Mouse (Mus musculus) CH12.LX (cell line): Measurements from ENCODE around the gene Siah3. TPM values are rescaled to one million over a fixed set of nuclear protein-coding genes. Genes with fewer than 3 reads are reported as not detected.
"Not testable (repeated sequence)": the region's sequence is repeated elsewhere in the genome, so short reads cannot be mapped to it uniquely, and the experiment has no call there.

Experiments
- DNase-seq: peaks from one replicate; pipeline ENCODE4 v3.0.0-alpha.2; 2013; ENCODE audit errors: extremely low read depth
- H3K27ac ChIP-seq: 2 replicates; pipeline ENCODE4 v1.5.1; 2012; ENCODE audit warnings: low read depth, mild to moderate bottlenecking, control low read depth, moderate library complexity; ENCODE audit not compliant: insufficient read depth
- H3K27me3 ChIP-seq: replicated peaks from 2 replicates; pipeline ENCODE3; 2012; ENCODE audit warnings: inconsistent platforms
- H3K36me3 ChIP-seq, 2 experiments: replicated peaks in 1 of 2; 2 replicates each; pipeline versions ENCODE3 to v1.6.1; 2012; ENCODE audit warnings: inconsistent platforms in 1 of 2, low read length in 1 of 2, mild to moderate bottlenecking in 1 of 2, mixed read lengths in 1 of 2, moderate library complexity in 1 of 2; ENCODE audit not compliant: control insufficient read depth in 1 of 2, insufficient read depth in 1 of 2
- H3K4me1 ChIP-seq, 2 experiments: 2 replicates each; pipeline ENCODE4 v1.6.1; 2012; ENCODE audit warnings: inconsistent platforms in 1 of 2, moderate library complexity in 1 of 2; ENCODE audit not compliant: insufficient read depth in 2 of 2, control insufficient read depth in 1 of 2
- H3K4me2 ChIP-seq: 2 replicates; pipeline ENCODE4 v1.6.1; 2012; ENCODE audit warnings: low read depth, mild to moderate bottlenecking, control low read depth; ENCODE audit not compliant: poor library complexity, insufficient read depth, severe bottlenecking
- H3K4me3 ChIP-seq, 3 experiments: fragments of 150-350 bp in 1 of 3; sonication (generic) in 1 of 3; replicated peaks in 1 of 3; 2 replicates each; pipeline versions ENCODE3 to v1.5.1; 2011 to 2012; ENCODE audit warnings: low read depth in 2 of 3, low read length in 2 of 3, mild to moderate bottlenecking in 2 of 3, moderate library complexity in 2 of 3, control low read depth in 1 of 3, improper control_type of control experiment in 1 of 3, inconsistent platforms in 1 of 3, mixed read lengths in 1 of 3; ENCODE audit not compliant: poor library complexity in 1 of 3
- H3K79me2 ChIP-seq: replicated peaks from 2 replicates; pipeline ENCODE4 v1.6.1; 2012; ENCODE audit warnings: mild to moderate bottlenecking, moderate library complexity; ENCODE audit not compliant: control insufficient read depth, poor library complexity, insufficient read depth, severe bottlenecking; ENCODE audit errors: extremely low read depth
- H3K9ac ChIP-seq: 2 replicates; pipeline ENCODE4 v1.6.1; 2012; ENCODE audit warnings: low read depth, mild to moderate bottlenecking, control low read depth, moderate library complexity; ENCODE audit not compliant: insufficient read depth
- H3K9me3 ChIP-seq: replicated peaks from 2 replicates; pipeline ENCODE3; 2012; ENCODE audit warnings: low read length, inconsistent platforms, mixed read lengths
- CHD1 ChIP-seq: IDR thresholded peaks from 2 replicates; pipeline ENCODE4 v1.6.1; 2012; ENCODE audit warnings: low read depth, low read length, improper control_type of control experiment, inconsistent platforms
- CHD2 ChIP-seq: IDR thresholded peaks from 2 replicates; pipeline ENCODE4 v1.6.1; 2011; ENCODE audit warnings: low read length, improper control_type of control experiment
- CTCF ChIP-seq, 2 experiments: IDR thresholded peaks in 1 of 2; conservative IDR thresholded peaks in 1 of 2; 2 replicates each; pipeline ENCODE4 v1.5.1; 2011 to 2012; ENCODE audit warnings: low read depth in 2 of 2, low read length in 2 of 2, improper control_type of control experiment in 1 of 2, inconsistent platforms in 1 of 2, mild to moderate bottlenecking in 1 of 2, moderate library complexity in 1 of 2
- E2F4 ChIP-seq: IDR thresholded peaks from 2 replicates; pipeline ENCODE4 v1.6.1; 2011; ENCODE audit warnings: low read depth, low read length, improper control_type of control experiment; ENCODE audit not compliant: insufficient replicate concordance
- EP300 ChIP-seq: IDR thresholded peaks from 2 replicates; pipeline ENCODE4 v1.6.1; 2011; ENCODE audit warnings: low read length, improper control_type of control experiment
- GABPA ChIP-seq: IDR thresholded peaks from 2 replicates; pipeline ENCODE4 v1.6.1; 2012; ENCODE audit warnings: low read depth, low read length, improper control_type of control experiment, inconsistent platforms; ENCODE audit not compliant: insufficient replicate concordance
- HCFC1 ChIP-seq: IDR thresholded peaks from 2 replicates; pipeline ENCODE4 v1.6.1; 2012; ENCODE audit warnings: low read depth, mild to moderate bottlenecking, inconsistent platforms, low read length, improper control_type of control experiment
- IRF4 ChIP-seq: IDR thresholded peaks from 2 replicates; pipeline ENCODE4 v1.6.1; 2014; ENCODE audit warnings: low read depth, mild to moderate bottlenecking, inconsistent platforms, low read length, improper control_type of control experiment
- JUND ChIP-seq: conservative IDR thresholded peaks from 2 replicates; pipeline ENCODE4 v1.6.1; 2011; ENCODE audit warnings: low read depth, low read length, improper control_type of control experiment
- KAT2A ChIP-seq: IDR thresholded peaks from 2 replicates; pipeline ENCODE4 v1.6.1; 2012; ENCODE audit warnings: low read length, improper control_type of control experiment, inconsistent platforms; ENCODE audit not compliant: insufficient replicate concordance
- MAFK ChIP-seq: IDR thresholded peaks from 2 replicates; pipeline ENCODE4 v1.6.1; 2011; ENCODE audit warnings: low read length, improper control_type of control experiment; ENCODE audit not compliant: insufficient replicate concordance
- MAX ChIP-seq: IDR thresholded peaks from 2 replicates; pipeline ENCODE4 v1.6.1; 2011; ENCODE audit warnings: low read length, improper control_type of control experiment
- MEF2A ChIP-seq: IDR thresholded peaks from 2 replicates; pipeline ENCODE4 v1.6.1; 2014; ENCODE audit warnings: low read depth, mild to moderate bottlenecking, inconsistent platforms, low read length, improper control_type of control experiment, borderline replicate concordance
- MXI1 ChIP-seq: IDR thresholded peaks from 2 replicates; pipeline ENCODE4 v1.6.1; 2011; ENCODE audit warnings: mild to moderate bottlenecking, low read depth, low read length, improper control_type of control experiment
- MYC ChIP-seq: IDR thresholded peaks from 2 replicates; pipeline ENCODE4 v1.6.1; 2011; ENCODE audit warnings: low read depth, mild to moderate bottlenecking, improper control_type of control experiment, low read length
- NELFE ChIP-seq: IDR thresholded peaks from 2 replicates; pipeline ENCODE4 v1.6.1; 2011; ENCODE audit warnings: low read depth, low read length, improper control_type of control experiment
- PAX5 ChIP-seq: IDR thresholded peaks from 2 replicates; pipeline ENCODE4 v1.6.1; 2012; ENCODE audit warnings: low read length, inconsistent platforms, mixed read lengths
- POLR2A ChIP-seq: IDR thresholded peaks from 2 replicates; pipeline ENCODE4 v1.6.1; 2011; ENCODE audit warnings: low read depth, mild to moderate bottlenecking, improper control_type of control experiment, low read length
- POLR2AphosphoS2 ChIP-seq: IDR thresholded peaks from 2 replicates; pipeline ENCODE4 v1.6.1; 2011; ENCODE audit warnings: low read depth, low read length, improper control_type of control experiment
- TBP ChIP-seq: conservative IDR thresholded peaks from 2 replicates; pipeline ENCODE4 v1.6.1; 2011; ENCODE audit warnings: low read depth, low read length, improper control_type of control experiment
- TCF12 ChIP-seq: IDR thresholded peaks from 2 replicates; pipeline ENCODE4 v1.6.1; 2014; ENCODE audit warnings: low read depth, mild to moderate bottlenecking, inconsistent platforms, low read length, improper control_type of control experiment
- UBTF ChIP-seq: IDR thresholded peaks from 2 replicates; pipeline ENCODE4 v1.6.1; 2012; ENCODE audit warnings: low read depth, mild to moderate bottlenecking, inconsistent platforms, low read length, improper control_type of control experiment, moderate library complexity
- USF1 ChIP-seq: IDR thresholded peaks from 2 replicates; pipeline ENCODE4 v1.6.1; 2014; ENCODE audit warnings: low read depth, mild to moderate bottlenecking, inconsistent platforms, low read length, improper control_type of control experiment
- ZKSCAN1 ChIP-seq: IDR thresholded peaks from 2 replicates; pipeline ENCODE4 v1.6.1; 2012; ENCODE audit warnings: low read depth, inconsistent platforms, low read length, improper control_type of control experiment, borderline replicate concordance
- ZMIZ1 ChIP-seq: IDR thresholded peaks from 2 replicates; pipeline ENCODE4 v1.6.1; 2012; ENCODE audit warnings: low read depth, mild to moderate bottlenecking, inconsistent platforms, low read length, improper control_type of control experiment
- ZNF384 ChIP-seq: IDR thresholded peaks from 2 replicates; pipeline ENCODE4 v1.6.1; 2012; ENCODE audit warnings: low read depth, low read length, improper control_type of control experiment, inconsistent platforms
- dilution Hi-C: fragments of 300-500 bp; cut with MboI; formaldehyde crosslinking; loops from 2 replicates; pipeline ENCODE4 v1.14.3; 2020; ENCODE audit warnings: low sequenced_read_pairs; ENCODE audit not compliant: extremely low pct_unique_long_range_greater_than_20kb, extremely low pct_ligation_motif_present
- in situ Hi-C: fragments of 300-500 bp; cut with MboI; formaldehyde crosslinking; loops from 3 replicates; pipeline ENCODE4 v1.14.3; 2019; ENCODE audit warnings: low sequenced_read_pairs, low pct_ligation_motif_present, low pct_unique_long_range_greater_than_20kb, mixed read lengths
- polyA plus RNA-seq: library from polyadenylated mRNA; unstranded; fragments of >175 nt; gene quantifications from 2 replicates; pipeline ENCODE4 v1.2.1, GENCODE M21; 2012; ENCODE audit warnings: low read depth; ENCODE audit not compliant: insufficient read length
- total RNA-seq, 2 experiments: library from RNA; depleted of rRNA; stranded (reverse); fragments of 300-350 nt in 1 of 2; fragments of >200 nt in 1 of 2; gene quantifications; 2 replicates each; pipeline ENCODE4 v1.2.3; 2012 to 2014

Gene Siah3
- total and polyA plus RNA-seq, 3 experiments: not detected

DNA sequence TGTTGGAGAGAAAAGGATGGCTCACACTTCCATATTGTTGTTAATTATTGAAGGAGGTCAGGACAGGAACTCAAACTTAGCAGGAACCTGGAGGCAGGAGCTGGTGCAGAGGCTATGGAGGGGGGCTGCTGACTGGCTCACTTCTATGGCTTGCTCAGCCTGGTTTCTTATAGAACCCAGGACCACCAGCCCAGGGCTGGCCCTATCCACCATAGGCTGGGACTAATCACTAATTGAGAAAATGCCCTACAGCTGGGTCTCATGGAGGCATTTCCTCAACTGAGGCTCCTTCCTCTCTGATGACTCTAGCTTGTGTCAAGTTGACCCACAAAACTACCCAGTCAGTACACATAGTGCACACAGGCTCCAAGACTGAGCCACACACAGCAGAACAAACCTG is 9.5 kb upstream of the Siah3 start:
- H3K4me3 ChIP-seq, H3K27me3 ChIP-seq, H3K79me2 ChIP-seq, H3K36me3 ChIP-seq, in situ Hi-C loops, H3K9me3 ChIP-seq, H3K27ac ChIP-seq, dilution Hi-C loops: not testable (repeated sequence)
- TF ChIP-seq POLR2A (peak; percentile 51), NELFE (0 out of 2 replicates have a peak, but pooled peaks have one; percentile 18), TBP (peak; percentile 68; the same call in 1 of the 2 replicates), ZMIZ1 (peak; percentile 92)
- Histone ChIP-seq H3K4me2 (peak overlapping the region; percentile 46; the same call in 1 of the 2 replicates), H3K9ac (peak overlapping the region; percentile 55; the same call in 1 of the 2 replicates), H3K4me1 (peaks cover 15 to 46% of the 10 kb centered on the region in 2 experiments)
- peak; percentile 11 for DNase-seq

DNA sequence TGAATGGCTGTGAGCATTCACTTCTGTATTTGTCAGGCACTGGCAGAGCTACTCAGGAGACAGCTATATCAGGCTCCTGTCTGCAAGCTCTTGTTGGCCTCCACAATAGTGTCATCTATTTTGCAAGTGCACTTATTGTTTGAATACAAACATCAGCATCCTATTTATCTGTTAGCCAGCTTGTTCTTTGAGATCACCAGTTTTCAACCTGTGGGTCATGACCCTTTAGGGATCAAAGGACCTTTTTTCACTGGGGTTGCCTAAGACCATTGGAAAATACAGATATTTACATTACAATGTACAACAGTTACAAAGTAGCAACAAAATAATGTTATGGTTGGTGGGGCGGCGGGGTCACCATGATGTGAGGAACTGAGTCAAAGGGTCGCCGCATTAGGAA is 1.9 kb upstream of the Siah3 start:
- in situ Hi-C loops (no loop called here), dilution Hi-C loops (no loop called here)

DNA sequence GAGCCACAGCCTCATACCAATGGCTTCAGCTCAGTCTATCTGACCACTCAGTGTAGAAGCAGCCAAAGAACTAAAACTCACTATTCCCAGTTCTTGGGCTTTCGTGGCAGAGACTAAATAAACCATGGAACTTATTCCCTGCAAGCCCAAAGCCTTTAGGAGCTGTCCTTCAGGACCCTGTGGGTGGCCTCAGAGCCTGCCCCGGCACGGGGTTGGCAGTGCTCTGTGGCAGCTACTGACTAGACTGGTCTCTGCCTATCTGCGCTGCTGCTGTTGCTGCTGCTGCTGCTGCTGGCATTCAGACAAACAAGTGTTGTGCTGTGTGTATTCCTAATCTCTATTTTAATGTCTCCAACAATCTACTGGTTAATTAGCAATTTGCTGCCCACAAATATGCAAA is 1.1 kb upstream of the Siah3 start:
- DNase-seq: no peak
- no peak for TF ChIP-seq MXI1
- TF ChIP-seq EP300: no peak
- no peak for TF ChIP-seq IRF4
- TF ChIP-seq GABPA: no peak
- no peak for TF ChIP-seq E2F4
- TF ChIP-seq MEF2A: no peak
- no peak for TF ChIP-seq MAX
- no peak for TF ChIP-seq ZMIZ1
- no peak for TF ChIP-seq KAT2A
- TF ChIP-seq HCFC1: no peak
- no peak for TF ChIP-seq POLR2A
- TF ChIP-seq CHD1: no peak
- no peak for TF ChIP-seq POLR2AphosphoS2
- H3K4me3 ChIP-seq: no peak overlapping the region
- H3K4me1 ChIP-seq: peaks cover 2 to 18% of the 10 kb centered on the region in 2 experiments; a peak in 3 of 4 replicates
- H3K36me3 ChIP-seq: no peaks in the 10 kb centered on the region
- peaks cover 5% of the 10 kb centered on the region for H3K27me3 ChIP-seq
- H3K4me2 ChIP-seq: no peak overlapping the region
- dilution Hi-C loops: no loop called here
- in situ Hi-C loops: no loop called here
- no peaks in the 10 kb centered on the region for H3K9me3 ChIP-seq
- H3K79me2 ChIP-seq: no peaks in the 10 kb centered on the region
- no peak overlapping the region for H3K27ac ChIP-seq
- no peak overlapping the region for H3K9ac ChIP-seq

More for the DNA sequence above, 1.9 kb upstream of the Siah3 start:
- no peak for DNase-seq
- H3K27ac ChIP-seq: no peak overlapping the region
- H3K4me2 ChIP-seq: no peak overlapping the region
- no peak for TF ChIP-seq PAX5
- TF ChIP-seq MYC: no peak
- no peak for TF ChIP-seq POLR2AphosphoS2
- TF ChIP-seq CHD1: no peak
- no peak for TF ChIP-seq ZMIZ1
- no peak for TF ChIP-seq CTCF (conservative IDR thresholded peaks at IDR 0.05 in 1 of 2, IDR thresholded peaks at IDR 0.05 in 1 of 2; ENCODE audit: low read depth in 2 of 2, low read length in 2 of 2)
- no peak for TF ChIP-seq POLR2A
- TF ChIP-seq UBTF: no peak
- TF ChIP-seq MAX: no peak
- no peak for TF ChIP-seq TCF12
- no peak for TF ChIP-seq MEF2A
- no peak for TF ChIP-seq MAFK
- TF ChIP-seq HCFC1: no peak
- no peak for TF ChIP-seq NELFE
- TF ChIP-seq ZNF384: no peak
- no peak for TF ChIP-seq JUND
- no peak for TF ChIP-seq USF1
- no peak for TF ChIP-seq ZKSCAN1
- TF ChIP-seq CHD2: no peak
- no peak for TF ChIP-seq EP300
- H3K36me3 ChIP-seq: no peaks in the 10 kb centered on the region
- peaks cover 2% of the 10 kb centered on the region for H3K27me3 ChIP-seq
- no peaks in the 10 kb centered on the region for H3K9me3 ChIP-seq
- H3K4me1 ChIP-seq: peaks cover 2 to 19% of the 10 kb centered on the region in 2 experiments; a peak in 2 of 4 replicates
- H3K4me3 ChIP-seq: no peak overlapping the region
- H3K79me2 ChIP-seq: no peaks in the 10 kb centered on the region
- no peak overlapping the region for H3K9ac ChIP-seq
